Mouse (Mus musculus) erythroblast, embryonic 14.5 days (primary cell): ENCODE measurements around the gene Rimklb. TPM values are rescaled to one million over a fixed set of nuclear protein-coding genes. Genes with fewer than 3 reads are reported as not detected.
"Not testable (repeated sequence)": the region's sequence is repeated elsewhere in the genome, so short reads cannot be mapped to it uniquely, and the experiment has no call there.

Experiments
- H3K27me3 ChIP-seq: 2 replicates; pipeline ENCODE4 v1.6.1; 2012; ENCODE audit warnings: inconsistent platforms; ENCODE audit not compliant: control insufficient read depth
- H3K36me3 ChIP-seq: 2 replicates; pipeline ENCODE4 v1.6.1; 2012; ENCODE audit warnings: mild to moderate bottlenecking, inconsistent platforms; ENCODE audit not compliant: control insufficient read depth
- H3K4me1 ChIP-seq: 2 replicates; pipeline ENCODE4 v1.6.1; 2012; ENCODE audit warnings: inconsistent platforms; ENCODE audit not compliant: control insufficient read depth
- H3K4me3 ChIP-seq: replicated peaks from 2 replicates; pipeline ENCODE3; 2012; ENCODE audit warnings: moderate library complexity, mild to moderate bottlenecking, inconsistent platforms
- H3K9me3 ChIP-seq: 2 replicates; pipeline ENCODE4 v1.6.1; 2012; ENCODE audit warnings: low read length, inconsistent platforms, mixed read lengths; ENCODE audit not compliant: control insufficient read depth
- GATA1 ChIP-seq: IDR thresholded peaks from 2 replicates; pipeline ENCODE4 v1.6.1; 2012; ENCODE audit warnings: low read length, inconsistent platforms, mixed read lengths
- TAL1 ChIP-seq: IDR thresholded peaks from 3 replicates; pipeline ENCODE4 v1.6.1; 2012; ENCODE audit warnings: low read length, inconsistent platforms, mixed read lengths
- polyA plus RNA-seq: library from polyadenylated mRNA; stranded (reverse); fragments of >175 nt; gene quantifications from 2 replicates; pipeline ENCODE4 v1.2.3, GENCODE M21; 2012

The Rimklb gene
- polyA plus RNA-seq, 1 experiment: not detected

DNA sequence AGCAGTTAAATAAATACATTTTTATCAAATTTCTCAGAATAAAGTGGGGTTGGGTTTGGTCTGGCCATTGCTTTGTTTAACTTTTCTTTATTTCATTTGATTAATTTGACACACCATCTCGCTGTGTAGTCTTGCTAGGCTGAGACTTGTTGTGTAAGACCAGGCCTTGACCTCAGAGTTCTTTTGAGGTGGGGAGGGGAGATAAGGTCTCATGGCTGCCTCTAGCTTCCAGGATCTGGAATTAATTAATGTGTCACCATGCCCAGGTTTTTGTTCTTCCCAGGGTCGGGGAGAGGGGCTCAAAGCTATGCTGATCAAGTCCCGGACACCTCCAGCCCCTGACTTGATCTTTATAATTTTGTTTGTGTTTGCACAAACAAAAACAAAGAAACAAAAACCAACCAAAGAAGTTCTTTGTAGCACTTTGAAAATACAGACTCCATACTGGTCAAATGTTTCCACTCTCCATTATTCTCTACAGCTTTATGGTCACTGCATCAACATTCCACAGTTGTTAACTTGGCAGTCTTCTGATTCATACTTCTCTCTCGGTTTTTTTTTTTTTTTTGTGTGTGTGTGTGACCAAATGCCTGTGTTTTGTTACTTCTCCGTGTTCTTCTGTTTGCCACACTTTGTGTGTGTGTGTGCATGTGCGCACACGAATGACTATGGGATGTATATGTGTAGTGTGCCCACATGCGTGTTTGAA lies 33.1 kb upstream of the Rimklb start:
- peaks cover 7% of the 10 kb centered on the region; the same call in 1 of the 2 replicates for H3K27me3 ChIP-seq
- peaks cover 1% of the 10 kb centered on the region; the same call in 1 of the 2 replicates for H3K4me1 ChIP-seq
- no peaks in the 10 kb centered on the region for H3K9me3 ChIP-seq
- H3K36me3 ChIP-seq: no peaks in the 10 kb centered on the region
- TF ChIP-seq GATA1: no peak
- no peak for TF ChIP-seq TAL1
- no peak overlapping the region for H3K4me3 ChIP-seq

DNA sequence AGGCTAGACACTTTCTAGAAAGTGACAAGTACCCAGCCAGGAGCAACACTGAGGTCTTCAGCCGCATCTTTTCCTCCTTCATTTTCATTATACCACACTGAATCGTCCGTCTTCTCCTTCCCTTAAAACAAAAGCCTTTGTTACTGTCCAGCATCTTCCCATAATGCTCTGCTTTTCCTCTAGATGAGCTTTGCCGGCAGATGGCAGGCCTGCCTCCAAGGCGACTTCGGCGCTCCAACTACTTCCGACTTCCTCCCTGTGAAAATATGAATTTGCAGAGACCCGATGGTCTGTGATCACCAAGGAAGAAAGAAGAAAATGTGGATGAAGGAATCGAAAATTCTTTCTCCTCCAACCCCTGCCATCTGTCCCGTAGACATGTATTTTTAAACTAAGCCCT lies 29.6 kb upstream of the Rimklb start:
- peaks cover 1% of the 10 kb centered on the region; the same call in 1 of the 2 replicates for H3K4me1 ChIP-seq
- TF ChIP-seq GATA1 (no peak), TAL1 (no peak)
- no peak overlapping the region for H3K4me3 ChIP-seq
- no peaks in the 10 kb centered on the region for H3K36me3 ChIP-seq
- no peaks in the 10 kb centered on the region for H3K9me3 ChIP-seq
- H3K27me3 ChIP-seq: peaks cover 7% of the 10 kb centered on the region; the same call in 1 of the 2 replicates

DNA sequence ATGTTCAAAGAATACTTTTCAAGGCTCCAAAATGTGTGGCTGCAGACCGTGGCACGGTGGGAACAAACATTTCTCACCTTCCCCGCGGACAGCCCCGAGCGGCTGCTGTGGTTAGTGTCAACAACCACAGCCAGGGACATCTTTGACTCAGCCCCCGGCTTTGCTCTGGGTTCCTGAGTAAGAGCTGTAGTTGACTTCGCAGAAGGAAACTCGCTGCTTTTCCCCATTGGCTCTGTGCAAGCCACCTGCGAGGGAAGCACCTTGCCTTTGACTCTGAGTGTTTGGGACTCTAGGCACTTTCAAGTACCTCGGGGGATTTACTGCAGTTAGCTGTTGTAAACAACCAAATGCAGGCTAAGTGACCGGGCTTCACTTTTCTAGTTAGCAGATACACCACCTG lies 29.0 kb upstream of the Rimklb start:
- H3K4me3 ChIP-seq: no peak overlapping the region
- TF ChIP-seq TAL1 (no peak), GATA1 (no peak)

DNA sequence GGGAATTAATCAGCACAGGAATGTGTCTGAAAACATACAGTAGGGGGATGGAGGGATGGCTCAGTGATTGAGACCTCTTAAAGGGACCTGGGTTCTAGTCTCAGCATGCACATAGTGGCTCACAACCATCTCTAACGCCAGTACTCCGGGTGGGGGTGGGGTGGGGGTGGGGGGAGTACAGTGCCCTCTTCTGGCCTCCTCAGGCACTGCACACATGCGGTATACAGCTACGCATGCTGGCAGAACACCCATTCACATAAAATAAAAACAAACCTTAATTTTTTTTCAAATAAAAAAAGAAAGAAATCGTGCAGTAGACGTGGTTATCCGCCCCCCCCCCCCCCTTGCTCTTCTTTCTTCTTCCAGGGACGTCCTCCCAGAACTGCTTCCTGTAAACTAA lies 24.7 kb upstream of the Rimklb start:
- H3K27me3 ChIP-seq: peaks cover 7% of the 10 kb centered on the region; the same call in 1 of the 2 replicates
- H3K36me3 ChIP-seq: no peaks in the 10 kb centered on the region
- H3K9me3 ChIP-seq: no peaks in the 10 kb centered on the region
- H3K4me3 ChIP-seq: no peak overlapping the region
- no peak for TF ChIP-seq TAL1
- no peak for TF ChIP-seq GATA1
- H3K4me1 ChIP-seq: no peaks in the 10 kb centered on the region

More for the DNA sequence above, 29.0 kb upstream of the Rimklb start:
- Histone ChIP-seq H3K9me3 (no peaks in the 10 kb centered on the region), H3K4me1 (no peaks in the 10 kb centered on the region), H3K27me3 (peaks cover 7% of the 10 kb centered on the region; the same call in 1 of the 2 replicates), H3K36me3 (no peaks in the 10 kb centered on the region)

DNA sequence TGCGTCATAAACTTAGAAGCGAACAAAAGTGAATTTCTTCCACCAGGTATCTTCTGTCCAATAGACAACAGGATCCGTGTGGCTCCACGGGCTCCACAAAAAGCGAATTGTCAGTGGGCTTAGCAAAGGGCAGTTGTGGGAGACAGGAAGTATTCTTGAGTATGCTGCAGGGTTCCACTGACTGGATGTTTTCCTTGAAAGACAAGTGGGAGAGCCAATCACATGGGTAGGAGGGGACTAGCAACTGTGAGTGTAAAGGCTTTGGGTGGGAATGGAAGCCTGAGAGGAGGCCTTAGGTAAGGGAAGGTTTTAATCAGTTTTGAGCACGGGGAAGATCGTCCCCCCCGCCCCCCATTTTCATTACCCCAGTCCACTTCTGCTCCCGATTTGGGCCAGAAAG lies 24.0 kb upstream of the Rimklb start:
- H3K9me3 ChIP-seq: no peaks in the 10 kb centered on the region
- H3K36me3 ChIP-seq: no peaks in the 10 kb centered on the region
- H3K4me3 ChIP-seq: no peak overlapping the region
- H3K27me3 ChIP-seq: 0 out of 2 replicates have a peak, but pooled peaks cover 1% of the 10 kb centered on the region
- no peaks in the 10 kb centered on the region for H3K4me1 ChIP-seq
- TF ChIP-seq GATA1: no peak
- no peak for TF ChIP-seq TAL1

DNA sequence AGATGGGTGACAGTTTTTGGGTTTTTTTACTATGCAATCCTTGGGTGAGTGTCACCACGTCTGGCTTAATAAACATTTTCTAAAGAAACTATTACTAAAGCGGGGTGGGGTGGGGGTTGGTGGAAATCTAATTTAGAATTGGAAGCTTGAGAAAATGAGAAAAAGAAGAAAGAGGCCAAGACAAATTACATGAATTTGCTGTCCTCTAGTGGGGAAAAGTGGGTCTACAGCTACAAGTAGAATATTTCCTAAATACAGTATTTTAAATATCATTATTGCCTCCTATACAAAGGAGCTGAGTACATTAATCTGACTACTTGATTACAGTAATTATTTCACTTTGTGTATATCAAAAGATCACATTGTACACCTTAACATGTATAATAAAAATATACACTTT lies 20.8 kb upstream of the Rimklb start:
- TF ChIP-seq TAL1: no peak
- no peak for TF ChIP-seq GATA1
- Histone ChIP-seq H3K4me3 (no peak overlapping the region), H3K4me1 (no peaks in the 10 kb centered on the region), H3K27me3 (no peaks in the 10 kb centered on the region), H3K9me3 (no peaks in the 10 kb centered on the region), H3K36me3 (no peaks in the 10 kb centered on the region)

DNA sequence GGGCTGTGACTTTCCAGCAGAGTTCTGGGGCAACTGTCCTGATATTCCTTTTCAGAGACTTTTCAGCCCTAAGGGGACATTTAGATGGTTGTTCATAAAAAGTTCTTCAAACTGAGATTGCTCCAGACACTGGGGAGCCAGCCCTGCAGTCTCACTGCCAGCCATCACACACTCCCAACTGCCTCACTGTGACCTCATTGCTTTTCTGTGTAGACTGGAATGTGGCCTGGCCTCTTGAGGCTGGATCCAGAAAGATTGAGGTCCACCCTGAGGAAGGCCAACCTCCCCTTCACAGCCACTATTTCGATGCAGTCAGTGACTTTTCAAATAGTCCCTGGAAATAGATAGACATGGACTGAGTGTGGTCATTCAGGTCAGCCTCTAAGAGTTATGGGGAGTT lies 19.1 kb upstream of the Rimklb start:
- Histone ChIP-seq H3K4me1 (no peaks in the 10 kb centered on the region), H3K4me3 (no peak overlapping the region), H3K9me3 (no peaks in the 10 kb centered on the region), H3K36me3 (no peaks in the 10 kb centered on the region), H3K27me3 (no peaks in the 10 kb centered on the region)
- no peak for TF ChIP-seq GATA1
- no peak for TF ChIP-seq TAL1

DNA sequence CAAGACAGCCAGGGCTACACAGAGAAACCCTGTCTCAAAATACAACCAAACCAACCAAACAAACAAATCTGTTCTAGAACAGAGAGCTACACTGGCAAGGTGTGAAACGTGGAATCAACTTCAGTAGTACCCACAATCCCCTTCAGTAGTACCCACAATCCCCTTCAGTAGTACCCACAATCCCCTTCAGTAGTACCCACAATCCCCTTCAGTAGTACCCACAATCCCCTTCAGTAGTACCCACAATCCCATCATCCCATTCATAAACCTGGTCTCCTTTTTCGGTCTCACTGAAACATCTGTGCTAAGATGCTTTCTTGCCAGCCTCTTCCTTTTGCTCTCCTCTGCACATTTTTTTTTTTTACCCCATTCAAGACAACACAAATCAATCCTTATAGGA lies 17.2 kb upstream of the Rimklb start:
- not testable (repeated sequence) for H3K9me3 ChIP-seq, H3K4me3 ChIP-seq, H3K36me3 ChIP-seq, H3K27me3 ChIP-seq, H3K4me1 ChIP-seq

DNA sequence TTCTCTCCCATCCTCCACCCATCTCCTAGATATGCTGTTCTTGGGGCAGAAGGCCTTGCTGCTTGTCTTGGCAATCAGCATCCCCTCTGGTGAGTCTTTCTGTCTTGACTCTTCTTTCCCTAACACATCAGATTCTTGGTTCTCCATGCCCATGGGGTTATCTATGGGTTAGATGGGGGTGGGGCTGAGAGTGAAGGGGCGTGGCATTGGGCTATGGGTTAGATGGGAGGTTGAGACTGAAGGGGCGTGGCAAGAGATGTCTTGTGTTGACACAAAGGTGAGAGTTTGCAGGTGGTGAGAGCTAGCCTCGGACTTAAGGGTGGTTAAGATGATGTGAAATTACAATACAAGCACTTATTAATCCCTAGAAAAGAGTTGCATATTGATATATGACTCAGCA lies 15.8 kb upstream of the Rimklb start:
- H3K4me3 ChIP-seq: no peak overlapping the region
- no peaks in the 10 kb centered on the region for H3K9me3 ChIP-seq
- TF ChIP-seq GATA1: no peak
- no peak for TF ChIP-seq TAL1
- no peaks in the 10 kb centered on the region for H3K4me1 ChIP-seq
- no peaks in the 10 kb centered on the region for H3K27me3 ChIP-seq
- H3K36me3 ChIP-seq: no peaks in the 10 kb centered on the region
